Mouse (Mus musculus): ENCODE data around the gene Hid1. TPM values are rescaled to one million over a fixed set of nuclear protein-coding genes. Genes with fewer than 3 reads are reported as not detected.

Hid1 gene
- polyA plus RNA-seq (2012; ENCODE audit: insufficient read depth, insufficient read length, missing spikeins): 0.78 TPM in 1 of 2 replicates, not detected in the other

- TF ChIP-seq CTCF (IDR thresholded peaks at IDR 0.05; ENCODE audit: low read depth, low read length): no peak
- H3K4me3 ChIP-seq (ENCODE audit: insufficient read depth, low read length): peak within 1 kb of the TSS; percentile 55
- H3K27ac ChIP-seq (ENCODE audit: insufficient read depth, low read depth, low read length): no peak within 1 kb of the TSS
- H3K4me1 ChIP-seq (ENCODE audit: control insufficient read depth, insufficient read depth, low read length): peaks cover 2% of the 10 kb centered on the region; the same call in 1 of the 2 replicates
Measured at GRCm38 (mm10) chr11:115367395-115367944, at the start of gene Hid1. Hid1 (minus strand) TSS chr11:115367756.

- H3K27ac ChIP-seq (ENCODE audit: insufficient read depth, low read depth, low read length): no peak overlapping the region
- H3K4me1 ChIP-seq (ENCODE audit: control insufficient read depth, insufficient read depth, low read length): peaks cover 11% of the 10 kb centered on the region
Measured at GRCm38 (mm10) chr11:115409556-115409955, 42.0 kb upstream of the Hid1 start.

GRCm38 (mm10) chr11:115408266-115408920 is 40.8 kb upstream of the Hid1 start:
- Histone ChIP-seq H3K4me1 (ENCODE audit: control insufficient read depth, insufficient read depth, low read length) (peaks cover 14% of the 10 kb centered on the region), H3K4me3 (ENCODE audit: insufficient read depth, low read length) (no peak overlapping the region), H3K27ac (ENCODE audit: insufficient read depth, low read depth, low read length) (no peak overlapping the region)
- TF ChIP-seq POLR2A (IDR thresholded peaks at IDR 0.05; ENCODE audit: borderline replicate concordance, low read depth, low read length) (no peak), CTCF (IDR thresholded peaks at IDR 0.05; ENCODE audit: low read depth, low read length) (no peak)

More at GRCm38 (mm10) chr11:115409556-115409955, 42.0 kb upstream of the Hid1 start:
- no peak overlapping the region for H3K4me3 ChIP-seq (ENCODE audit: insufficient read depth, low read length)
- TF ChIP-seq POLR2A (IDR thresholded peaks at IDR 0.05; ENCODE audit: borderline replicate concordance, low read depth, low read length): no peak
- no peak for TF ChIP-seq CTCF (IDR thresholded peaks at IDR 0.05; ENCODE audit: low read depth, low read length)

GRCm38 (mm10) chr11:115406858-115407401 is 39.4 kb upstream of the Hid1 start:
- TF ChIP-seq POLR2A (IDR thresholded peaks at IDR 0.05; ENCODE audit: borderline replicate concordance, low read depth, low read length) (no peak), CTCF (IDR thresholded peaks at IDR 0.05; ENCODE audit: low read depth, low read length) (no peak)
- H3K4me1 ChIP-seq (ENCODE audit: control insufficient read depth, insufficient read depth, low read length): peaks cover 14% of the 10 kb centered on the region
- H3K4me3 ChIP-seq (ENCODE audit: insufficient read depth, low read length): no peak overlapping the region
- H3K27ac ChIP-seq (ENCODE audit: insufficient read depth, low read depth, low read length): no peak overlapping the region

- H3K4me1 ChIP-seq (ENCODE audit: control insufficient read depth, insufficient read depth, low read length): peaks cover 8% of the 10 kb centered on the region
- H3K27ac ChIP-seq (ENCODE audit: insufficient read depth, low read depth, low read length): no peak overlapping the region
- TF ChIP-seq POLR2A (IDR thresholded peaks at IDR 0.05; ENCODE audit: borderline replicate concordance, low read depth, low read length): no peak
- TF ChIP-seq CTCF (IDR thresholded peaks at IDR 0.05; ENCODE audit: low read depth, low read length): no peak
- H3K4me3 ChIP-seq (ENCODE audit: insufficient read depth, low read length): no peak overlapping the region
Measured at GRCm38 (mm10) chr11:115405723-115406122, 38.2 kb upstream of the Hid1 start.

GRCm38 (mm10) chr11:115403338-115404124 is 36.0 kb upstream of the Hid1 start, which contains the start of gene Mrpl58:
Mrpl58 (plus strand) TSS chr11:115403752.
- H3K27ac ChIP-seq (ENCODE audit: insufficient read depth, low read depth, low read length): peak within 1 kb of the TSS; percentile 66
- peaks cover 8% of the 10 kb centered on the region for H3K4me1 ChIP-seq (ENCODE audit: control insufficient read depth, insufficient read depth, low read length)
- peak within 1 kb of the TSS; percentile 85 for H3K4me3 ChIP-seq (ENCODE audit: insufficient read depth, low read length)

GRCm38 (mm10) chr11:115400630-115401391 is 33.3 kb upstream of the Hid1 start:
- Histone ChIP-seq H3K27ac (ENCODE audit: insufficient read depth, low read depth, low read length) (no peak overlapping the region), H3K4me1 (ENCODE audit: control insufficient read depth, insufficient read depth, low read length) (peaks cover 10% of the 10 kb centered on the region), H3K4me3 (ENCODE audit: insufficient read depth, low read length) (no peak overlapping the region)
- no peak for TF ChIP-seq CTCF (IDR thresholded peaks at IDR 0.05; ENCODE audit: low read depth, low read length)
- no peak for TF ChIP-seq POLR2A (IDR thresholded peaks at IDR 0.05; ENCODE audit: borderline replicate concordance, low read depth, low read length)

More at GRCm38 (mm10) chr11:115403338-115404124, 36.0 kb upstream of the Hid1 start, which contains the start of gene Mrpl58:
- no peak for TF ChIP-seq CTCF (IDR thresholded peaks at IDR 0.05; ENCODE audit: low read depth, low read length)
- no peak for TF ChIP-seq POLR2A (IDR thresholded peaks at IDR 0.05; ENCODE audit: borderline replicate concordance, low read depth, low read length)

GRCm38 (mm10) chr11:115400126-115400525 is 32.6 kb upstream of the Hid1 start:
- Histone ChIP-seq H3K27ac (ENCODE audit: insufficient read depth, low read depth, low read length) (no peak overlapping the region), H3K4me3 (ENCODE audit: insufficient read depth, low read length) (no peak overlapping the region), H3K4me1 (ENCODE audit: control insufficient read depth, insufficient read depth, low read length) (peaks cover 10% of the 10 kb centered on the region)
- TF ChIP-seq POLR2A (IDR thresholded peaks at IDR 0.05; ENCODE audit: borderline replicate concordance, low read depth, low read length): no peak
- no peak for TF ChIP-seq CTCF (IDR thresholded peaks at IDR 0.05; ENCODE audit: low read depth, low read length)

GRCm38 (mm10) chr11:115398085-115398484 is 30.5 kb upstream of the Hid1 start:
- TF ChIP-seq CTCF (IDR thresholded peaks at IDR 0.05; ENCODE audit: low read depth, low read length): no peak
- no peak for TF ChIP-seq POLR2A (IDR thresholded peaks at IDR 0.05; ENCODE audit: borderline replicate concordance, low read depth, low read length)
- H3K4me3 ChIP-seq (ENCODE audit: insufficient read depth, low read length): no peak overlapping the region
- H3K27ac ChIP-seq (ENCODE audit: insufficient read depth, low read depth, low read length): no peak overlapping the region
- 0 out of 2 replicates have a peak, but pooled peaks cover 2% of the 10 kb centered on the region for H3K4me1 ChIP-seq (ENCODE audit: control insufficient read depth, insufficient read depth, low read length)
